In genomic region chr3:51778738-51779592, GRCm38 (mm10) we compare ENCODE assay signal across 9 mouse cellular contexts.
A peak's percentile ranks its signal among the peaks of the same experiment; 100 is the strongest.
DNase-seq lines count a peak whose midpoint lies in the region; ATAC-seq and TF ChIP-seq lines count a peak whose summit lies in the region.
"Had no signal": no experiment of that assay in that cellular context is flagged by ENCODE, and none has a peak within 500 bp of the region (broad histone marks: within the 10 kb centered on the region; RNA-seq: fewer than 3 reads in every experiment).

No protein-coding gene starts in this region.

- 43% methylated on average over 16 of the region's 16 CpGs for WGBS in embryonic facial prominence, embryonic 10.5 days
- WGBS in heart, embryonic 16.5 days: 26% methylated on average over 16 of the region's 16 CpGs
- 16% methylated on average over 16 of the region's 16 CpGs for WGBS in limb, embryonic 15.5 days
- 82% methylated on average over 16 of the region's 16 CpGs for WGBS in thymus, adult 2 months

- no peaks in the 10 kb centered on the region for H3K9me3 ChIP-seq in embryonic facial prominence, embryonic 10.5 days
- no peaks in the 10 kb centered on the region for H3K9me3 ChIP-seq in heart, embryonic 16.5 days (replicated peaks; ENCODE audit: control insufficient read depth, low read length)
- no peaks in the 10 kb centered on the region for H3K9me3 ChIP-seq in limb, embryonic 15.5 days
- H3K9me3 ChIP-seq: G1E had no signal

- H3K9ac ChIP-seq in heart, embryonic 16.5 days (ENCODE audit: low read length): peak overlapping the region; percentile 38; the same call in 1 of the 2 replicates
- no peak overlapping the region for H3K9ac ChIP-seq in limb, embryonic 15.5 days

- peaks cover 19% of the 10 kb centered on the region for H3K4me1 ChIP-seq in embryonic facial prominence, embryonic 10.5 days
- H3K4me1 ChIP-seq in heart, embryonic 16.5 days (ENCODE audit: control insufficient read depth, insufficient read depth, low read length): peaks cover 15% of the 10 kb centered on the region
- H3K4me1 ChIP-seq in limb, embryonic 15.5 days: peaks cover 15% of the 10 kb centered on the region
- H3K4me1 ChIP-seq in thymus, adult 2 months (replicated peaks; ENCODE audit: control insufficient read depth, insufficient read depth, low read length): peaks cover 5% of the 10 kb centered on the region

- peak; percentile 30 for DNase-seq in layer of hippocampus, adult 9-11 months
- DNase-seq in layer of hippocampus, postnatal 14 days (ENCODE audit: low spot score in 2 of 2): no peak
- no peak for DNase-seq in embryonic facial prominence, embryonic 10.5 days (ENCODE audit: low spot score)
- DNase-seq in right cerebral cortex, postnatal 4 days: peak; percentile 22
- DNase-seq in thymus, adult 2 months: no peak
- DNase-seq in urinary bladder, postnatal 10 days (ENCODE audit: low spot score): no peak

- H3K4me2 ChIP-seq in heart, embryonic 16.5 days (ENCODE audit: low read depth, low read length): peak overlapping the region; percentile 27; the same call in 1 of the 2 replicates
- H3K4me2 ChIP-seq in limb, embryonic 15.5 days: 0 out of 2 replicates have a peak overlapping the region, but pooled peaks have one; percentile 10

- H3K27me3 ChIP-seq in embryonic facial prominence, embryonic 10.5 days (replicated peaks; ENCODE audit: low read depth, poor library complexity, severe bottlenecking): no peaks in the 10 kb centered on the region
- no peaks in the 10 kb centered on the region for H3K27me3 ChIP-seq in heart, embryonic 16.5 days (ENCODE audit: control insufficient read depth, insufficient read depth, low read length)
- H3K27me3 ChIP-seq in limb, embryonic 15.5 days: no peaks in the 10 kb centered on the region
- H3K27me3 ChIP-seq in thymus, adult 2 months (ENCODE audit: control insufficient read depth, insufficient read depth, low read length): no peaks in the 10 kb centered on the region

- ATAC-seq in heart, embryonic 16.5 days (replicated peaks; ENCODE audit: extremely low read depth, insufficient read depth, low FRiP score): peak; percentile 38
- ATAC-seq in limb, embryonic 15.5 days (ENCODE audit: insufficient number of reproducible peaks, low FRiP score, low TSS enrichment, low read depth): peak; percentile 58; the same call in 1 of the 2 replicates

- TF ChIP-seq CTCF in thymus, adult 2 months (IDR thresholded peaks at IDR 0.05; ENCODE audit: borderline replicate concordance, control insufficient read depth, extremely low read depth, insufficient read depth, low read length, poor library complexity): no peak

- no peak overlapping the region for H3K4me3 ChIP-seq in embryonic facial prominence, embryonic 10.5 days
- H3K4me3 ChIP-seq in heart, embryonic 16.5 days (ENCODE audit: low read length): no peak overlapping the region
- no peak overlapping the region for H3K4me3 ChIP-seq in limb, embryonic 15.5 days
- H3K4me3 ChIP-seq in thymus, adult 2 months (ENCODE audit: control insufficient read depth, insufficient read depth, low read length): no peak overlapping the region

- TF ChIP-seq POLR2A in thymus, adult 2 months (IDR thresholded peaks at IDR 0.05; ENCODE audit: control insufficient read depth, extremely low read depth, insufficient read depth, low read length, poor library complexity): no peak

- H3K27ac ChIP-seq in embryonic facial prominence, embryonic 10.5 days (replicated peaks): peak overlapping the region; percentile 72
- peak overlapping the region; percentile 74 for H3K27ac ChIP-seq in heart, embryonic 16.5 days (ENCODE audit: low read length)
- H3K27ac ChIP-seq in limb, embryonic 15.5 days: peak overlapping the region; percentile 72
- H3K27ac ChIP-seq in thymus, adult 2 months (ENCODE audit: control insufficient read depth, insufficient read depth, low read length): no peak overlapping the region

- no peaks in the 10 kb centered on the region for H3K36me3 ChIP-seq in embryonic facial prominence, embryonic 10.5 days (replicated peaks)
- H3K36me3 ChIP-seq in heart, embryonic 16.5 days (ENCODE audit: control insufficient read depth, insufficient read depth): no peaks in the 10 kb centered on the region
- no peaks in the 10 kb centered on the region for H3K36me3 ChIP-seq in limb, embryonic 15.5 days
- no peaks in the 10 kb centered on the region for H3K36me3 ChIP-seq in thymus, adult 2 months (ENCODE audit: control insufficient read depth, insufficient read depth, low read length)
- H3K36me3 ChIP-seq: G1E had no signal

Comparison
In these comparisons a context has a peak if more than half of its experiments do, and no peak if none do; other contexts are left out.
1. DNase-seq: peak in layer of hippocampus, adult 9-11 months (single experiment) and right cerebral cortex, postnatal 4 days (single experiment); none in layer of hippocampus, postnatal 14 days (0 of 2), embryonic facial prominence, embryonic 10.5 days (single experiment), thymus, adult 2 months (single experiment) and urinary bladder, postnatal 10 days (single experiment).